Mouse (Mus musculus) left cerebral cortex, postnatal 25 days (tissue): ENCODE measurements around the gene Ifna16. TPM values are rescaled to one million over a fixed set of nuclear protein-coding genes. Genes with fewer than 3 reads are reported as not detected.

Source experiments
- DNase-seq, 2 experiments: peaks; one replicate each; pipeline ENCODE4 v3.0.0; 2022; ENCODE audit warnings: low spot score in 2 of 2, mixed read lengths in 1 of 2
- intact Hi-C: fragments of 180-260 bp; cut with DNase I; formaldehyde crosslinking; loops from one replicate; pipeline ENCODE4 v1.15.1; 2025
- total RNA-seq, 2 experiments: library from RNA; stranded (reverse); gene quantifications; 2 replicates each; pipeline ENCODE4 v1.2.3; 2021

The Ifna16 gene
- not detected for total RNA-seq

GRCm38 (mm10) chr4:88676824-88677223 is at the start of gene Ifna16:
Gene Ifna16 (minus strand): TSS chr4:88676924.
- no peak for DNase-seq

GRCm38 (mm10) chr4:88723497-88724090 is 46.9 kb upstream of the Ifna16 start:
- intact Hi-C loops, result no loop called here

More at GRCm38 (mm10) chr4:88676824-88677223, at the start of gene Ifna16:
- intact Hi-C loops, result no loop called here

GRCm38 (mm10) chr4:88721791-88722721 is 45.3 kb upstream of the Ifna16 start, which contains the start of the genes Gm26566 and Klhl9:
Gene Gm26566 (plus strand): TSS chr4:88721805.
Gene Klhl9 (minus strand): TSS chr4:88722465.
- intact Hi-C loops, result no loop called here

More at GRCm38 (mm10) chr4:88723497-88724090, 46.9 kb upstream of the Ifna16 start:
- no peak for DNase-seq

GRCm38 (mm10) chr4:88718715-88719114 is 42.0 kb upstream of the Ifna16 start:
- intact Hi-C loops, result no loop called here
- DNase-seq, result no peak

More at GRCm38 (mm10) chr4:88721791-88722721, 45.3 kb upstream of the Ifna16 start, which contains the start of the genes Gm26566 and Klhl9:
- DNase-seq, result peak; percentile 90 to 92

GRCm38 (mm10) chr4:88715059-88715458 is 38.3 kb upstream of the Ifna16 start:
- intact Hi-C loops, result no loop called here
- no peak for DNase-seq

- intact Hi-C loops, result no loop called here
These were observed 37.6 kb upstream of the Ifna16 start for GRCm38 (mm10) chr4:88714281-88714680.

GRCm38 (mm10) chr4:88707128-88707826 is 30.6 kb upstream of the Ifna16 start:
- intact Hi-C loops, result no loop called here
- DNase-seq, result no peak

More at GRCm38 (mm10) chr4:88714281-88714680, 37.6 kb upstream of the Ifna16 start:
- no peak for DNase-seq

GRCm38 (mm10) chr4:88705924-88706323 is 29.2 kb upstream of the Ifna16 start:
- intact Hi-C loops, result no loop called here
- DNase-seq, result no peak

GRCm38 (mm10) chr4:88699301-88699700 is 22.6 kb upstream of the Ifna16 start:
- DNase-seq, result no peak
- intact Hi-C loops, result no loop called here

GRCm38 (mm10) chr4:88698781-88699180 is 22.1 kb upstream of the Ifna16 start:
- intact Hi-C loops, result no loop called here
- DNase-seq, result no peak

GRCm38 (mm10) chr4:88697753-88698152 is 21.0 kb upstream of the Ifna16 start:
- intact Hi-C loops, result loop anchor here (2.0 kb wide), 1 partner anchor 29 kb away; no protein-coding TSS in a partner anchor
- DNase-seq, result no peak

GRCm38 (mm10) chr4:88697108-88697507 is 20.4 kb upstream of the Ifna16 start:
- intact Hi-C loops, result loop anchor here (2.0 kb wide), 1 partner anchor 30 kb away; no protein-coding TSS in a partner anchor
- no peak for DNase-seq

- DNase-seq, result peak; percentile 69 to 77
- intact Hi-C loops, result loop anchor here (2.0 kb wide), 1 partner anchor 30 kb away; no protein-coding TSS in a partner anchor
These were observed 19.6 kb upstream of the Ifna16 start for GRCm38 (mm10) chr4:88696237-88696884.

- intact Hi-C loops, result no loop called here
These were observed 16.7 kb upstream of the Ifna16 start for GRCm38 (mm10) chr4:88693392-88693791.

GRCm38 (mm10) chr4:88692537-88692936 is 15.8 kb upstream of the Ifna16 start:
- intact Hi-C loops, result no loop called here

More at GRCm38 (mm10) chr4:88693392-88693791, 16.7 kb upstream of the Ifna16 start:
- no peak for DNase-seq

GRCm38 (mm10) chr4:88691259-88691658 is 14.5 kb upstream of the Ifna16 start, which contains the start of gene Ifnab:
Gene Ifnab (minus strand): TSS chr4:88691359.
- intact Hi-C loops, result no loop called here

More at GRCm38 (mm10) chr4:88692537-88692936, 15.8 kb upstream of the Ifna16 start:
- no peak for DNase-seq

GRCm38 (mm10) chr4:88683812-88684211 is 7.1 kb upstream of the Ifna16 start, which contains the start of gene Ifna2:
Gene Ifna2 (minus strand): TSS chr4:88683912.
- DNase-seq, result no peak
- intact Hi-C loops, result no loop called here

More at GRCm38 (mm10) chr4:88691259-88691658, 14.5 kb upstream of the Ifna16 start, which contains the start of gene Ifnab:
- DNase-seq, result no peak

GRCm38 (mm10) chr4:88681353-88681752 is 4.6 kb upstream of the Ifna16 start:
- intact Hi-C loops, result no loop called here
- DNase-seq, result no peak

GRCm38 (mm10) chr4:88680362-88680761 is 3.6 kb upstream of the Ifna16 start:
- DNase-seq, result peak; percentile 11 to 19
- intact Hi-C loops, result no loop called here
